Mouse (Mus musculus) monocyte, adult 2 months (primary cell): ENCODE measurements around the gene Hmox1.
A peak's percentile ranks its signal among the peaks of the same experiment; 100 is the strongest.

Experiments used
- DNase-seq, 2 experiments: peaks; one replicate each; pipeline ENCODE4 v3.0.0; 2022; ENCODE audit warnings: low spot score in 2 of 2, low read depth in 1 of 2

Gene Hmox1

GRCm38 (mm10) chr8:75088989-75089881 lies 4.2 kb upstream of the Hmox1 start:
- peak; percentile 51 to 55 for DNase-seq

GRCm38 (mm10) chr8:75090781-75091365 lies 2.5 kb upstream of the Hmox1 start:
- DNase-seq = no peak

GRCm38 (mm10) chr8:75102956-75103355 lies 9.5 kb downstream of the Hmox1 start:
- DNase-seq = no peak

GRCm38 (mm10) chr8:75103376-75103878 lies 10.0 kb downstream of the Hmox1 start:
- no peak for DNase-seq

GRCm38 (mm10) chr8:75108527-75109235 lies 15.3 kb downstream of the Hmox1 start:
- peak; percentile 34 to 60 for DNase-seq

- peak; percentile 98 for DNase-seq
These were observed 16.0 kb downstream of the Hmox1 start, which contains the start of gene Mcm5 for GRCm38 (mm10) chr8:75109236-75109967. Gene Mcm5, plus strand, starts transcription at chr8:75109569.

GRCm38 (mm10) chr8:75110093-75110492 lies 16.7 kb downstream of the Hmox1 start:
- DNase-seq = no peak

- DNase-seq = no peak
These were observed 25.1 kb downstream of the Hmox1 start for GRCm38 (mm10) chr8:75118505-75118904.

- no peak for DNase-seq
These were observed 25.9 kb downstream of the Hmox1 start for GRCm38 (mm10) chr8:75119287-75119686.

- DNase-seq = no peak
These were observed 26.3 kb downstream of the Hmox1 start for GRCm38 (mm10) chr8:75119747-75120146.

- no peak for DNase-seq
These were observed 34.0 kb downstream of the Hmox1 start for GRCm38 (mm10) chr8:75127406-75127805.

GRCm38 (mm10) chr8:75132485-75132884 lies 39.1 kb downstream of the Hmox1 start:
- no peak for DNase-seq

GRCm38 (mm10) chr8:75133399-75133798 lies 40.0 kb downstream of the Hmox1 start:
- DNase-seq = no peak

GRCm38 (mm10) chr8:75134603-75135391 lies 41.4 kb downstream of the Hmox1 start:
- DNase-seq = no peak

GRCm38 (mm10) chr8:75135756-75136155 lies 42.3 kb downstream of the Hmox1 start:
- no peak for DNase-seq

GRCm38 (mm10) chr8:75136256-75136655 lies 42.8 kb downstream of the Hmox1 start:
- DNase-seq = no peak

- no peak for DNase-seq
These were observed 44.1 kb downstream of the Hmox1 start for GRCm38 (mm10) chr8:75137536-75137935.
